Mouse (Mus musculus) CD4-positive, CD25-positive, alpha-beta regulatory T cell, adult 2 months (primary cell): ENCODE data around the gene Fam210b.
A peak's percentile ranks its signal among the peaks of the same experiment; 100 is the strongest.
"Not testable (repeated sequence)": the region's sequence is repeated elsewhere in the genome, so short reads cannot be mapped to it uniquely, and the experiment has no call there.

ENCODE experiments used
- DNase-seq: peaks from one replicate; pipeline ENCODE4 v3.0.0-alpha.2; 2012; ENCODE audit warnings: low read depth, low spot score

The Fam210b gene

DNA sequence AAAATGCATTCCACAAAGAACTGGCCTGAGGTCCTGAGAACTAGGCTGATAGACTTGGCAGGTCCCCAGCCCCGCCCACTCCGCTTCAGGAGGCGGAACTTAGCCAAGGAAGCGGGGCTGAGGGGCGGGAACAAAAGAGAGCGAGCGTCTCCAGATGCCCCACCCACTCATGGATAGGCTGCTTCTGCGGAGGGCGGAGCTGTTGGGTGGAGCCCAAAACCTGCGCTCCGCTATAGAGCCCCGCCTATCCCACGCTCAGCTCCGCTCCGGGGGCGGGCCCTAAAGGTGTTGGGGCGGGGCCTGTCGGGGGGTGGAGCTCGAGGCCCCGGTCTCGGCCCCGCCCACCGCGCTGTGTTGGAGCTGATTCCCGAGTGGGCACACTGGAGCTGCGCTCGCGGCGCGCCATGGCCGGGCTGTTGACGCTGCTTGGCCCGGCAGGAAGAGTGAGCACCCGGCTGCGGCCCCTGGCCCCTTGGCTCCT lies at the start of gene Fam210b:
Gene Fam210b, plus strand, starts transcription at position 308 of the 481 bp plus-strand sequence.
- DNase-seq = peak; percentile 99

- DNase-seq = no peak
These were observed 47.3 kb upstream of the Fam210b start for GRCm38 (mm10) chr2:172298083-172298482.

- DNase-seq = no peak
These were observed 46.8 kb upstream of the Fam210b start for GRCm38 (mm10) chr2:172298542-172298941.

- no peak for DNase-seq
These were observed 46.0 kb upstream of the Fam210b start for GRCm38 (mm10) chr2:172299126-172299921.

DNA sequence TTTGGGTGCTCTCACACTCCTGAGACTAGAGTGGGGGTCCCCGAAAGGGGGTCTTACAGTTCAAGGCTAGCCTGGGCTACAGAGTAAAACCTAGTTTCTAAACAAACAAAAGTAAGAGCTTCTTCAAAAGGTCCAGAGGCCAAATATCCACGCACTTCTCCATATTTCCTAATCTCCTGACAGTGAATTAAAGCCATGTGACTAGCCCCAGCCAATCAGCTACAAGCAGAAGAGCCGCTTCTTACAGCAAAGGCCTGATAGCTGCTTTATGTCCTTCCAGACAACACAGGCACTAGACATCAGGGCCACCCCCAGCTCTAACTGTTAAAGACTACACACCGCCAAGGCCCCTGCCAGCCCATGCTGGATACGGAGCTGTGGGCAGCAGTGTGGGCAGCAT lies 43.0 kb upstream of the Fam210b start:
- no peak for DNase-seq

DNA sequence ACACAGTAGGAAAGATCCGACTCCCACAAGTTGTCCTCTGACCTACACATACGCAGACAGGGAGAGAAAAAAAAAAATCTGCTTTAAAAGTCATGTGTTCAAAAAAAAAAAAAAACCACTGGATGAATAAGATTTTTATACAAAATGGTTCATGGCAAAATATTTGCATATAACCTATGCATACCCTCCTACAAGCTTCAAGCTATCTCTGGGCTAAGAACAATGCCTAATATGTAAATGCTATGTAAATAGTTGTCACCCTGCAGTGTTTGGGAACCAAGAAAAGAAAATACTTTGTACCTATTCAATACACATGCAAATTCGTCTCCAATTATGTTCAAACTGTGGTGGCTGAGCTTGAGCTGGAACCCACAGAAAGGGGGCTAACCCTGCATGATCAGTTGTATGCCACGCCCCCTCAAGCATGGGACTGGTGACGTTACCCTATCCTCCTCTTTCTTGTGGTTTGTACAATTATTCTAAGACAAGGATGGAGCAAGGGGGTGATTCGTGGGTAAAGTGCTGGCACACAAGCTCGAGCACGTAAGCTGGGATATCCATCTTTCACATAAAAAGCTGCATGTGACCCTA lies 41.2 kb upstream of the Fam210b start:
- no peak for DNase-seq

DNA sequence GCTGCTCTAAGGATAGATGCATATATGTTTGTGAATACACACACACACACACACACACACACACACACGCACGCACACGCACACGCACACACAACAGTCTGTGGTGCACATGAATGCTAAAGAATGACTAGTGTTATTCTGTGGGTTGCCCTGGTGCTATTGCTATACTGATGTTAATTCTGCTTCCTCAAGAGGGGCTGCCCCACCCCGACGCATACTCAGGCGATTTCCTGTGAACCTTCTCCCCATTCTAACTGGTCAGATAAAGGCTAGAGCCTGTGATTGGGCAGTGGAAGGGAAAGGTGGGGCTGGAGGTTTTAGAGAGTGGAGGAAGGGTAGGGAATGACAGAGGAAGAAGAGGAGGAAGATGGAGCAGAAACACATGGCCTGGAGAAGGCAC lies 39.8 kb upstream of the Fam210b start:
- not testable (repeated sequence) for DNase-seq

DNA sequence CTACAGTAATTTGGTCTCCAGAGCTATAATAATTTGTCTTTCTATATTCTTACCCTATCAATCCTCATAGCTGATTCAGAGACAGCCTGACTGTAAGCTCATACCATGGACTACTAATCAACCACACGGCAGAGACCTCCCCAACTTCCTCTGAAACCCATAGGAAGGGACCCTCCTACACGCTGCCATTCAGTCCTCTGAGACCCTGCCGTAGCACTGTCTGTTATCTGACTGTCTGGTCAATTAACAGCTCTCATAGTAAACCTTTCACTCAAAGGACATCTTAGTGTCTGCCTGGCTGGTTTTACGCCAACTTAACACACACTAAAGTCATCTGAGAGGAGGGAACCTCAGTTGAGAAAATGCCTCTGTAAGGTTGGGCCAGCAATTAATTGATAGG lies 38.8 kb upstream of the Fam210b start:
- DNase-seq = no peak

- DNase-seq = no peak
These were observed 33.6 kb upstream of the Fam210b start for GRCm38 (mm10) chr2:172311731-172312130.

- peak; percentile 25 for DNase-seq
These were observed 24.5 kb upstream of the Fam210b start for GRCm38 (mm10) chr2:172320878-172321277.

- DNase-seq = no peak
These were observed 17.1 kb upstream of the Fam210b start for GRCm38 (mm10) chr2:172328248-172328647.

- DNase-seq = peak; percentile 46
These were observed 16.2 kb upstream of the Fam210b start for GRCm38 (mm10) chr2:172329179-172329578.

DNA sequence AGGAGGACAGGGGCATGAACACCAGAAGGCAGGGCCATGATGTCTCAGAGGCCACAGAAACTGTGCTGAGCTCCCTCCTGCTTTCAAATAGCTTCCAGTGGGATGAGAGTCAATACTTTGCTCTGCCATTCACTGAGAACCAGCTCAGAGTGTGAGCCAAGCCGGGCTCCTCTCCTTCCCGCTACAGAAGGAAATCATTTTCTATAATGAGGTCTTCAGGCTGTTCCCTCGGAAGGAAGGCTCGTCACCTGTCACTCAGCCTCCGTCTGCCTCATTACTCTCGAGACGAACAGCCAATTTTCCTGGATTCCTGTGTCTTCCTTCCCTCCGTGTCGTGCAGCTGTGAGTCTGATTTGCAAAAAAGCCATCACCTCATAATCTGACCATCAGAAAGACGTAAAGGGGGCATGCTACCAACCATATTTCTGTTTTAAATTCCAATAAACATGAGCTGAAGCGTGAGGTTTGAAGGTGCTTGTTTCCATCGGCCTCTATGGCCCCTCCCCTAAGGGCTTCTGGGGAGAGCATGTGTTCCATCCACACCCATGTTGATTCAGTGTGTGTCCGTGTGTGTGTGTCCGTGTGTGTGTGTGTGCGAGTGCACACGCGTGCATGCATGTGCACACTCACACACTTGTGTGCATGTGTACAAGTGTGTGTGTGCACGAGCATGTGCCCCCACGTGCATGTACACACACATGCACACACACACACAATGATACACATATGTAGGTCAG lies 7.0 kb upstream of the Fam210b start:
- no peak for DNase-seq

DNA sequence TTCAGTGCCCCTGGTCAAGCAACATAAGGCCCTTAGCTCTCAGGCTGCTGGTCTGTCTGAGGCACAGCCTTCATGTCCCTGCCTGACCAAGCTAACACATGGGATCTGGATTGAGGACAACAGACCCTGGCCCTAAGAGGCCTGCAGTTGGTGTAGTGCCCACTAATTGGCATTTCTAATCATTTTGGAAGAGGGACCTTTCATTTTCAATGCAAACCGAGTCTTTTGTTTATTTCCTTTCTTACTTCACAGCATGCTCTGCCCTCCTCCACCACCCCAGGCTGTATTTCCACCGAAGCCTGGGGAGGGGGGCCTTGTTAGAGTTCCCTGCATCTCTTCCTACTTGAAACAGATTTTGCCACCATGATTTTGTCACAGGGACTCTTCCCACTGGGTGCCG lies 4.4 kb upstream of the Fam210b start:
- no peak for DNase-seq

DNA sequence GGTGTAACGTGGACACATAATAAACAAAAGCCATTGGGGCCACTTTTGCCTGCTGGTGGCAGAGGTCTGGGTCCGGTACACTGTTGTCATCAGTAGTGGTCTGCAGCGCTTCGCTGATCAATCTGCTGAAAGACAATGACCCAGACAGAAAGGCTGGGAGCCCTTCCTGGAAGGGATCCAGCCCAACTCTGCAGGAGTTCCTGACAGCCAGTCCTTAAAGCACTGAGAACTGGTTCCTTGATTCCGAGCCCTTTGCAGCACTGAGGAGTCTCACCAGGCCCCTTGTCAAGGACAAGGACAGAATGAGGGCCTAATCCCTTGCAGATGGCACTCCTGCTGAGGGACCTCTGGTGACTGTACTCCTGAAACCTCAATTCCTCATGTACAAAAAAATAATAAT lies 3.8 kb upstream of the Fam210b start:
- no peak for DNase-seq

GRCm38 (mm10) chr2:172343751-172344150 lies 1.6 kb upstream of the Fam210b start:
- DNase-seq = no peak

DNA sequence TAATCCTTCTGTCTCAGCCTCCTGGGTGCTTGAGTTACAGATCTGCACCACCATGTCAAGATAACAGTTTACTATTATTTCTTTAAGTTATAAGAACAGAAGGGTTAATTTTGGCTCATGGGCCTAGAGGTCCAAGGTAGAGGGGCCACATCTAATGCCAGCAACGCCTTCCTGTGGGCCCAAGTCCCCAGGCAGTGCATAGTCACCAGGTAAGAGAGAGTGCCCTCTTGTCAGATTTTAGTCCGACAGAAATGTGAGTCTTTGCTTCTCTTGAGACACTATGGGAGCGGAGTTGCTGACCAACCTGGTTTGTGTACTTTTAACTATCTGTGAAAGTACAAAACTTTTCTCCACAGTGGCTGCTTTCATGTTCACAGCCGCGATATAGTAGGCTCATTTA lies 696 bp upstream of the Fam210b start:
- peak; percentile 5 for DNase-seq

- peak; percentile 41 for DNase-seq
These were observed 917 bp downstream of the Fam210b start for GRCm38 (mm10) chr2:172346034-172346929.

DNA sequence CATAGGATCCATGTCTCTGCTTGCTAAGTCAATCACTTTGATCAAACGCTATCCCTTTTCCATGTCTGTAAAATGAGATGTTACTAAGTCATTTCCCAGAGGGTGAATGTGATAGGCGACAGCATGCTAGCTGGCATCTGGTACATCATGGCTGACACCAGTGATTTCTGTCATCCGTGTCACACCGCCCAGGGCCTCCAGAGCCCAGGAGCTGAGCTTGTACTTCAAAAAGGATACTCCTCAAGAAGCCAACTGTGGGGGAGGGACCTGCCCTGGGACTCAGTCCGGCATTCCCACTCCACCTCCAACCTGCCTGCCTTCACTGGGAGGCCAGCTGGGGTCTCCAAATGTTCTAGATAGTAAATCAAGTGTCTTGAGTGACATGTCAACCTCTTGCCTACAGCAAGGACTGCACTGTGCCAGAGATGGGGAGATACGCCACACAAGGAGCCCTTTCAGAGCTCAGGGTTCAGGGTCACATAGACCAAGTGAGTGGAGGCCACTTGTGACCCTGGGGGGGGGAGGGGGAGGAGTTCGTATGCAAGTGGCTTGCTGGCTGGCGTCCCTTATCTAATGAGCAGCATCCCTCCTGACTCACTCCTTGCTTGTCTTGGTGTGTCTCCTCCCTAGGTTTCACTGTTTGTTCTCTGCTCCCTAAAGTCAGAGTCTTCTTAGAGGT lies 1.7 kb downstream of the Fam210b start:
- DNase-seq = peak; percentile 10

GRCm38 (mm10) chr2:172348297-172348950 lies 3.1 kb downstream of the Fam210b start:
- DNase-seq = no peak
